Mouse (Mus musculus) midbrain, embryonic 11.5 days (tissue): ENCODE measurements around the gene Zeb2. TPM values are rescaled to one million over a fixed set of nuclear protein-coding genes. Genes with fewer than 3 reads are reported as not detected.

Experiments
- ATAC-seq: fragments of 200-750 bp; cut with Nextera tagmentation; 2 replicates; pipeline ENCODE4 v1.8.0; 2017; ENCODE audit warnings: moderate TSS enrichment, moderate library complexity; ENCODE audit not compliant: low FRiP score
- DNase-seq: peaks from one replicate; pipeline ENCODE4 v3.0.0; 2015; ENCODE audit warnings: low spot score; ENCODE audit errors: missing footprints
- H3K27ac ChIP-seq: fragments of 300-500 bp; sonication (generic); 2 replicates; pipeline ENCODE4 v1.5.1; 2014; ENCODE audit warnings: low read depth, low read length
- H3K27me3 ChIP-seq: fragments of 300-500 bp; sonication (generic); 2 replicates; pipeline ENCODE4 v1.6.1; 2014; ENCODE audit warnings: mild to moderate bottlenecking, low read length, moderate library complexity, mixed read lengths; ENCODE audit not compliant: control insufficient read depth, insufficient read depth
- H3K36me3 ChIP-seq: fragments of 300-500 bp; sonication (generic); 2 replicates; pipeline ENCODE4 v1.6.1; 2014; ENCODE audit warnings: mild to moderate bottlenecking, low read length, moderate library complexity, mixed read lengths; ENCODE audit not compliant: control insufficient read depth, insufficient read depth
- H3K4me1 ChIP-seq: fragments of 300-500 bp; sonication (generic); 2 replicates; pipeline ENCODE4 v1.6.1; 2014; ENCODE audit warnings: low read length; ENCODE audit not compliant: control insufficient read depth, insufficient read depth
- H3K4me2 ChIP-seq: fragments of 300-500 bp; sonication (generic); 2 replicates; pipeline ENCODE4 v1.6.1; 2014; ENCODE audit warnings: mild to moderate bottlenecking, moderate library complexity
- H3K4me3 ChIP-seq: fragments of 300-500 bp; sonication (generic); 2 replicates; pipeline ENCODE4 v1.5.1; 2014; ENCODE audit warnings: low read depth, low read length
- H3K9ac ChIP-seq: fragments of 300-500 bp; sonication (generic); 2 replicates; pipeline ENCODE4 v1.6.1; 2014; ENCODE audit warnings: low read length
- H3K9me3 ChIP-seq: fragments of 300-500 bp; sonication (generic); 2 replicates; pipeline ENCODE4 v1.6.1; 2016; ENCODE audit warnings: low read length; ENCODE audit not compliant: control insufficient read depth
- WGBS: fragments of 180-500 bp; shearing (Covaris S2); extraction: QIAGEN DNeasy Blood & Tissue Kit; methylation state at CpG from one replicate; pipeline ENCODE4 v1.1.7; 2014; 5-methylcytosine and 5-hydroxymethylcytosine counted together
- polyA plus RNA-seq: library from polyadenylated mRNA; unstranded; fragments of >200 nt; fragmentation: Nextera tagmentation; extraction: Ambion mirVana; gene quantifications from 2 replicates; pipeline ENCODE4 v1.2.1, GENCODE M21; 2014

Gene Zeb2
- polyA plus RNA-seq, 1 experiment from 2014 or later, result 61.2 TPM

GRCm38 (mm10) chr2:45055034-45055615 lies 62.1 kb downstream of the Zeb2 start:
- 84% methylated on average over 8 of the region's 8 CpGs for WGBS
- H3K4me1 ChIP-seq, result peaks cover 22% of the 10 kb centered on the region
- H3K4me3 ChIP-seq, result no peak overlapping the region
- H3K9ac ChIP-seq, result no peak overlapping the region
- no peak overlapping the region for H3K27ac ChIP-seq
- no peak overlapping the region for H3K4me2 ChIP-seq
- H3K27me3 ChIP-seq, result no peaks in the 10 kb centered on the region
- ATAC-seq (no peak), DNase-seq (no peak)
- no peaks in the 10 kb centered on the region for H3K9me3 ChIP-seq
- 0 out of 2 replicates have a peak, but pooled peaks cover under 1% of the 10 kb centered on the region for H3K36me3 ChIP-seq

- ATAC-seq, result no peak
- DNase-seq, result no peak
- Histone ChIP-seq H3K27ac (no peak overlapping the region), H3K9ac (no peak overlapping the region), H3K4me3 (no peak overlapping the region), H3K4me2 (no peak overlapping the region), H3K9me3 (no peaks in the 10 kb centered on the region), H3K36me3 (0 out of 2 replicates have a peak, but pooled peaks cover 2% of the 10 kb centered on the region), H3K4me1 (peaks cover 20% of the 10 kb centered on the region), H3K27me3 (no peaks in the 10 kb centered on the region)
- 80% methylated on average over 11 of the region's 11 CpGs for WGBS
Measured at GRCm38 (mm10) chr2:45054070-45055025, 62.8 kb downstream of the Zeb2 start.

GRCm38 (mm10) chr2:45052587-45052986 lies 64.6 kb downstream of the Zeb2 start:
- Histone ChIP-seq H3K4me2 (no peak overlapping the region), H3K4me1 (peaks cover 10% of the 10 kb centered on the region; the same call in 1 of the 2 replicates), H3K9me3 (no peaks in the 10 kb centered on the region), H3K27me3 (no peaks in the 10 kb centered on the region), H3K4me3 (no peak overlapping the region), H3K9ac (no peak overlapping the region), H3K36me3 (0 out of 2 replicates have a peak, but pooled peaks cover 2% of the 10 kb centered on the region), H3K27ac (no peak overlapping the region)
- WGBS, result 78% methylated on average over 4 of the region's 4 CpGs
- DNase-seq, result no peak
- ATAC-seq, result no peak

GRCm38 (mm10) chr2:45051321-45051720 lies 65.9 kb downstream of the Zeb2 start:
- ATAC-seq, result no peak
- WGBS, result 70% methylated on average over 2 of the region's 2 CpGs
- H3K4me3 ChIP-seq, result no peak overlapping the region
- H3K27me3 ChIP-seq, result no peaks in the 10 kb centered on the region
- no peak for DNase-seq
- no peak overlapping the region for H3K27ac ChIP-seq
- no peaks in the 10 kb centered on the region for H3K9me3 ChIP-seq
- 0 out of 2 replicates have a peak, but pooled peaks cover 2% of the 10 kb centered on the region for H3K36me3 ChIP-seq
- H3K4me1 ChIP-seq, result peaks cover 12% of the 10 kb centered on the region; the same call in 1 of the 2 replicates
- H3K4me2 ChIP-seq, result no peak overlapping the region
- no peak overlapping the region for H3K9ac ChIP-seq

GRCm38 (mm10) chr2:45049923-45050322 lies 67.3 kb downstream of the Zeb2 start:
- Histone ChIP-seq H3K4me1 (peaks cover 15% of the 10 kb centered on the region; the same call in 1 of the 2 replicates), H3K9ac (no peak overlapping the region), H3K9me3 (no peaks in the 10 kb centered on the region), H3K4me2 (no peak overlapping the region), H3K27ac (no peak overlapping the region; the same call in 1 of the 2 replicates), H3K4me3 (no peak overlapping the region), H3K27me3 (no peaks in the 10 kb centered on the region), H3K36me3 (0 out of 2 replicates have a peak, but pooled peaks cover 2% of the 10 kb centered on the region)
- 89% methylated on average over 4 of the region's 4 CpGs for WGBS
- DNase-seq, result no peak
- ATAC-seq, result no peak

GRCm38 (mm10) chr2:45049279-45049678 lies 67.9 kb downstream of the Zeb2 start:
- Histone ChIP-seq H3K9ac (no peak overlapping the region), H3K9me3 (no peaks in the 10 kb centered on the region), H3K4me3 (no peak overlapping the region), H3K27me3 (no peaks in the 10 kb centered on the region), H3K4me2 (no peak overlapping the region), H3K27ac (no peak overlapping the region), H3K36me3 (0 out of 2 replicates have a peak, but pooled peaks cover 2% of the 10 kb centered on the region), H3K4me1 (peaks cover 21% of the 10 kb centered on the region; the same call in 1 of the 2 replicates)
- 55% methylated on average over 2 of the region's 2 CpGs for WGBS
- no peak for ATAC-seq
- DNase-seq, result no peak

DNA sequence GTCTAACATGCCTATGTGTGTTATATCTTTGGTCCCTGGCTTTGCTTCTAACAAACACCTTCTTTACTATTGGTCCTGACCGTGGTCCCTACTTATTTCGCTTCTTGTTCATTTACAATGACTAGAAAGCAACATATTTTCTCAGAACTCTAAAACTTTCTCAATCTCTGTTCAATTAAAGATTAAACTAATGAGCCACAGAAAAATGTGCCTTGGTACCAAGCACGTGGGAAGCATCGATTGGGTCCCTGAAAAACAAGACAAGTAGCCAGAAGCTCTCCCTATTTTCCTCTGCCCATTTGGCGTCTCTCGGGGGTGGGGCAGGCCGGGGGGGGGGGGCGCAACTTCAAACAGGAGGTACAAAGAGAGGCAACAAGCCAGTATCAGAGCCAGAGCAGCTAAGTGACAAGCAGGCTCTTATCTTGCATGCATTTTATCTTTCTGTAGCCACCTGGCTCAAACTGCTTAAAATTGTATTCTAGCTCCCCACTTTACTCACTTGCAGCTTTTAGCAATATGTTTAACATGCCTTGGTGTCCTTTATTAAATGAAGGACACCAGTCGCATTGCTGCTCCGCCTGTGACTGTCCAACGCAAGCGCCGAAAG lies 76.4 kb downstream of the Zeb2 start:
- no peaks in the 10 kb centered on the region for H3K36me3 ChIP-seq
- no peak overlapping the region for H3K9ac ChIP-seq
- H3K4me3 ChIP-seq, result no peak overlapping the region
- ATAC-seq (no peak), DNase-seq (no peak)
- H3K4me2 ChIP-seq, result no peak overlapping the region
- no peak overlapping the region for H3K27ac ChIP-seq
- 82% methylated on average over 13 of the region's 13 CpGs for WGBS
- no peaks in the 10 kb centered on the region for H3K27me3 ChIP-seq
- peaks cover 16% of the 10 kb centered on the region for H3K4me1 ChIP-seq
- no peaks in the 10 kb centered on the region for H3K9me3 ChIP-seq

GRCm38 (mm10) chr2:45039503-45039902 lies 77.7 kb downstream of the Zeb2 start:
- DNase-seq (no peak), ATAC-seq (no peak)
- H3K27me3 ChIP-seq, result no peaks in the 10 kb centered on the region
- no peaks in the 10 kb centered on the region for H3K36me3 ChIP-seq
- H3K4me1 ChIP-seq, result peaks cover 14% of the 10 kb centered on the region
- H3K4me2 ChIP-seq, result no peak overlapping the region
- no peak overlapping the region for H3K9ac ChIP-seq
- H3K27ac ChIP-seq, result no peak overlapping the region
- H3K9me3 ChIP-seq, result no peaks in the 10 kb centered on the region
- no peak overlapping the region for H3K4me3 ChIP-seq
